Mouse (Mus musculus) cerebellum, adult 2 months (tissue): ENCODE measurements around the gene Pars2. TPM values are rescaled to one million over a fixed set of nuclear protein-coding genes. Genes with fewer than 3 reads are reported as not detected.
A peak's percentile ranks its signal among the peaks of the same experiment; 100 is the strongest.

ENCODE experiments used
- DNase-seq, 2 experiments: peaks; one replicate each; pipeline ENCODE4 v3.0.0; 2021
- H3K27ac ChIP-seq: fragments of 200-500 bp; 2 replicates; pipeline ENCODE4 v1.5.1; 2012; ENCODE audit warnings: low read length, control low read depth, inconsistent platforms; ENCODE audit not compliant: insufficient read depth
- H3K27me3 ChIP-seq: fragments of 200-500 bp; 2 replicates; pipeline ENCODE4 v1.6.1; 2012; ENCODE audit warnings: inconsistent platforms, mild to moderate bottlenecking, low read length, moderate library complexity; ENCODE audit not compliant: control insufficient read depth, insufficient read depth
- H3K4me1 ChIP-seq: fragments of 200-500 bp; 2 replicates; pipeline ENCODE4 v1.6.1; 2011; ENCODE audit warnings: low read length; ENCODE audit not compliant: control insufficient read depth, insufficient read depth
- H3K4me3 ChIP-seq: fragments of 200-500 bp; replicated peaks from 2 replicates; pipeline ENCODE3; 2011; ENCODE audit warnings: mild to moderate bottlenecking, low read depth, low read length, control low read depth; ENCODE audit not compliant: insufficient read depth
- CTCF ChIP-seq: fragments of 200-500 bp; IDR thresholded peaks from 2 replicates; pipeline ENCODE4 v1.5.1; 2011; ENCODE audit warnings: low read depth, mild to moderate bottlenecking, control low read depth, low read length, moderate library complexity, borderline replicate concordance; ENCODE audit not compliant: insufficient read depth
- POLR2A ChIP-seq: fragments of 200-500 bp; IDR thresholded peaks from 2 replicates; pipeline ENCODE4 v1.6.1; 2011; ENCODE audit warnings: low read length, control low read depth, borderline replicate concordance; ENCODE audit not compliant: insufficient read depth
- WGBS: fragments of 180-500 bp; shearing (Covaris S2); methylation state at CpG from one replicate; pipeline ENCODE4 v1.1.7; 2018; 5-methylcytosine and 5-hydroxymethylcytosine counted together
- polyA plus RNA-seq: library from polyadenylated mRNA; depleted of rRNA; stranded (reverse); fragments of >200 nt; gene quantifications from 2 replicates; pipeline ENCODE4 v1.2.3, GENCODE M21; 2012; rRNA removed

Gene Pars2
- 7.7 and 9.3 TPM in 2 replicates for polyA plus RNA-seq

- H3K4me3 ChIP-seq, result peak within 1 kb of the TSS; percentile 71
- peak within 1 kb of the TSS; percentile 9; the same call in 1 of the 2 replicates for H3K27ac ChIP-seq
- H3K4me1 ChIP-seq, result peaks cover 4% of the 10 kb centered on the region; the same call in 1 of the 2 replicates
- WGBS, result 2% methylated on average over 40 of the region's 40 CpGs
- TF ChIP-seq CTCF (no peak), POLR2A (peak; percentile 94)
- no peaks in the 10 kb centered on the region for H3K27me3 ChIP-seq
- DNase-seq, result peak; percentile 98 to 99
These were observed at the start of gene Pars2 for GRCm38 (mm10) chr4:106650833-106651527. Gene Pars2, plus strand, starts transcription at chr4:106651069.

DNA sequence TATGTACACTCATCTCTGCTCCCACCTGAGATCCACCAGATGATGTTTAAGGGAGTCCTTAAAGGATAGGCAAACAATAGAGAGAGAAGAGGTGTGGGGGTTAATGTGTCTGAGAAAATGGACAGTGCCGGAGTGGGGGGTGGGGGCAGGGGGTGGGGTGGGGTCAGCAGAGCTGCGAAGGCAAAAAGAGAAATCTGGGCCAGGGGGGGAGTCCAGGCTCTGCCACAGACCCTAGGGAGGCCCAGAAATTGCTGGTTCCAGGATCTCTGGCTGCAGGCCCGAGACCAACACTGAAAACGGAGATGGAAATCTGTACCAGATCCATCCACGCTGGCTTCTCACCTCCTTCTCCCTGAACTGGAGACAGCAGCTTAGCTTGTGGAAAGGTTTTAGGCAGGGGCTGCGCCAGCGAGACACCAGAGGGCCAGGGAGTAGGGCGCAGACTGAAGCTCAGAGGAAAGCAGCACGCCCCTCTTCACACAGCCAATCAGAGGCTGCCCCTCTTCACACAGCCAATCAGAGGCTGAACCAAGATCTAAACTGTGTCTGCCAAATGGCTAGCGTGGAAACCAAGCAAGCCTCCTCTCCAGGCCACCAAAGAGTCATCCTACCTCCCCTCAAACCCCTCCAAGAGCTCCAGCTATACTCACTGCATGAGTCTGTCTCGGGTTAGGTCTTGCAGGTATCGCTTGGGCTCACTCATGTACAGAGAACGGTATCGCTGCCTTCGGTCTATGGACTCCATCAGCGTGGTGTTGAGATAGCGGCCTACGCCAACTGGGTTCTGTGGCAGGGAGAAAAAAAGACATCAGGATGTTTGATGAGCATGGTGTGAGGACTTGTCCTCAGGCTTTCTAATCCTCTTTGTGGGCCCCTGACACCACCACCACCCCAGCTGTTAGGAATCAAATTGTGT lies 44.0 kb upstream of the Pars2 start:
- WGBS, result 31% methylated on average over 18 of the region's 18 CpGs
- H3K27me3 ChIP-seq, result no peaks in the 10 kb centered on the region
- H3K27ac ChIP-seq, result no peak overlapping the region
- peak overlapping the region; percentile 39 for H3K4me3 ChIP-seq
- peaks cover 2% of the 10 kb centered on the region; the same call in 1 of the 2 replicates for H3K4me1 ChIP-seq
- peak in 1 of 2 experiments; percentile 31 for DNase-seq
- TF ChIP-seq POLR2A (no peak), CTCF (no peak)

GRCm38 (mm10) chr4:106607905-106608304 lies 43.0 kb upstream of the Pars2 start:
- Histone ChIP-seq H3K4me3 (no peak overlapping the region), H3K27me3 (no peaks in the 10 kb centered on the region), H3K27ac (no peak overlapping the region), H3K4me1 (peaks cover 2% of the 10 kb centered on the region; the same call in 1 of the 2 replicates)
- DNase-seq, result no peak
- TF ChIP-seq POLR2A (no peak), CTCF (no peak)
- WGBS, result 96% methylated on average over 1 of the region's 1 CpGs

DNA sequence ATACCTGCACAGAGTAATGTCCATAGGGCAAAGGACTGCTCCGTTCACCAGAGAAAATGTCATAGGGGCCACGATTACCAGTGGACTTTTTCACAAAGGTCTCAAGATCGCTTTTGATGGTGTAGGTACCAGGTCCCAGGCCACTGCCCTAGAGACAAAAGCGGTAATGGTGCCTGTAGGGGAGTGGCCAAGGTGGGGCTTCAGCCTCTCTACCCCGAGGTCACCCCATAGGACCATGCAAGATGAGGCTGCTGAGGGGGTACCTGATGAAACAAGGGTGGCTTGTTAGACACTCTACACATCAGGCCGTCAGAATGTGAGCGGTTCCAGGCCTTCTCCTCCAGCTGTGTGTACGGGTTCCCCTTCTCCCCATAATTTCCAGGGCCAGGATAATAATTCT lies 37.8 kb upstream of the Pars2 start:
- no peak for DNase-seq
- H3K27ac ChIP-seq, result no peak overlapping the region
- no peak overlapping the region for H3K4me3 ChIP-seq
- no peaks in the 10 kb centered on the region for H3K4me1 ChIP-seq
- WGBS, result 79% methylated on average over 8 of the region's 8 CpGs
- no peaks in the 10 kb centered on the region for H3K27me3 ChIP-seq
- no peak for TF ChIP-seq CTCF
- TF ChIP-seq POLR2A, result no peak

DNA sequence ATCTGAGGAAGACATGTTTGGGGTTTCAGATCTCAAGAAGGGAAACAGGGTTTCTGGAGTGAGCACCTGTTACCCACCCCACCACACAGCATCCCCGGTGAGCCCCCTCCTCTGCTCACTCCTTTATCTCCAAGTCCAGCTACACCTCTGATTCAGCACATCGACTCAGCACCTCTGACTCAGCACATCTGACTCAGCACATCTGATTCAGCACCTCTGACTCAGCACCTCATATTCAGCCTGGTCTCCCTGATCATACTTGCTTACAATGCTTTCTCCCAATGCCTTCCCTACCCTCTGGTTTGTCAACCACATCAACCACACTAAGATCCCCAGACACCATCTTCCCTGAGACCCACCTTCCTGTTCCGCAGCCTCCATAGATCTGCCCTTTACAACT lies 37.3 kb upstream of the Pars2 start:
- TF ChIP-seq POLR2A (no peak), CTCF (no peak)
- no peaks in the 10 kb centered on the region for H3K4me1 ChIP-seq
- H3K27ac ChIP-seq, result no peak overlapping the region
- no peak for DNase-seq
- no peak overlapping the region for H3K4me3 ChIP-seq
- WGBS, result 82% methylated on average over 3 of the region's 3 CpGs
- H3K27me3 ChIP-seq, result no peaks in the 10 kb centered on the region

DNA sequence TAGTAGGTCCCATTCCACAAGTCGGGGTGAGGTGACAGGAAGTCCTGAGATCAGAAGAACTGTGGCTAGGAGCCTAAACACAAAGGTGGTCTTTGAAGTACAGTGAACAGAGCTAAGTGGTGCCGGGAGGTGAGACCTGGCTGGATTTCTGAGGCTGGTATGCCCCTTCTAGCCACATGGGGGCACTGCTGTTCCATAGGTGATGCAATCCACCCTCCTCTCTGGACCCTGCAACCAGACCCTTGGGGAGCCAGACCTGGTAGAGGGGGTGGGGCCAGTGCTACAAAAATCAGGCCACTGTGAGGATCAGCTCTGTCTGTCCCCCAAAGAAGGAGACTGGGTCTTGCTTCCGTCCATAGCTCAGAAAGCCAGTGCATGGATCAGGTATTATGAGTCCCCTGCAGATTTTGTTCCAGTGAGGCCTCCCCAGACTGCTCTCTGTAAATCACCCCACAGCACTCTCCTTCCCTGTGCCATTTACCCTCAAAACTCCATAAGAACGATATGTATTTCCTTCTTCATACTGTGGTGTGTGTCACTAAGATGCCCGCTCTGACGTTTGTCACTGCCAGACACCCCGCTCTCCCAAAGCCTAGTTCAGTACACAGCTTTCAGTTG lies 36.6 kb upstream of the Pars2 start:
- no peak for TF ChIP-seq POLR2A
- TF ChIP-seq CTCF, result peak; percentile 97
- peak; percentile 54 to 71 for DNase-seq
- Histone ChIP-seq H3K4me3 (no peak overlapping the region), H3K27ac (no peak overlapping the region), H3K4me1 (no peaks in the 10 kb centered on the region), H3K27me3 (no peaks in the 10 kb centered on the region)
- WGBS, result 49% methylated on average over 7 of the region's 7 CpGs

DNA sequence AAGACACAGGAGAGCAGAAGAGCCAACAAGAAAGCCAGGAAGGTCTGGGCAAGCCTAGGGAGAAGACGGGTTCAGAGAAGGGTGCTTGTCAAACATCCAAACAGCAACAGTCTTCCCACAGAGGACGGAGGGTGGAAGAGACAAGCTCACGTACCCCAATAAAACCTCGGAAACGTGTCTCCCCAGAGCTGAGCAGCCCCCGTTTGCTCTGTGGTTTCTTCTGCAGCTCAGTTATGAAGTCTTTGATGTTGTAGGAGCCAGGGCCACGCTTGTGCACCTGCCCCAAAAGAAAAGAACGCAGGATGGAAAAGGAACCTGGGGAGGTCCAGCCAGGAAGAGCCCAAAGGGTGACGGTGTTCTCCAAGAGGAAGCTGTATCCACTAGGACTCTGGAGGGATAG lies 36.0 kb upstream of the Pars2 start:
- 81% methylated on average over 9 of the region's 9 CpGs for WGBS
- H3K27me3 ChIP-seq, result no peaks in the 10 kb centered on the region
- no peak overlapping the region for H3K27ac ChIP-seq
- no peaks in the 10 kb centered on the region for H3K4me1 ChIP-seq
- TF ChIP-seq CTCF (no peak), POLR2A (no peak)
- no peak for DNase-seq
- no peak overlapping the region for H3K4me3 ChIP-seq
